ENCODE assay signal across 27 mouse cellular contexts in the genomic region with DNA sequence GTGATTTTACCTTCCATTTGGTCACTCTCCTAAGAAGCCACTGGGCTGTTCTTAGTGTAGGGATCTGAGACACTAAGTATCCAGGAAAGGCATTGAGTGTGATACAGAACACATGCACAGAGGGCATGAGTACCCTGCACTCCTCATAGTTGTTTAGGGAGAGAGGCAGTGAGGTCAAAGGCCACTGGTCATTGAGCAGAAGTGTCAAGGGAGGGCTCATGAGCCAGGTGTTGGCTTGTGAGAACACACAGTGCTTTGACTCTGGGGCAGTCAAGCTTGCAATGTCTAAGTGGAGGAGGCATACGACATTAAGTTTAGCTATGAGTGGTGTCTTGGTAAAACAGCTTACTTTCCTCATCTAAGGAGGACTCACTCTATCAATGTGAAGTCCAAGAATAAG.
DNase-seq lines count a peak whose midpoint lies in the region; ATAC-seq lines count a peak whose summit lies in the region.
"Had no signal": no experiment of that assay in that cellular context is flagged by ENCODE, and none has a peak within 500 bp of the region (broad histone marks: within the 10 kb centered on the region; RNA-seq: fewer than 3 reads in every experiment).

No protein-coding gene starts in this region.

- H3K4me2 ChIP-seq in kidney, embryonic 16.5 days (replicated peaks; ENCODE audit: low read depth, low read length), result no peak overlapping the region
- H3K4me2 ChIP-seq: embryonic facial prominence, embryonic 13.5 days; forebrain, embryonic 12.5 days; forebrain, embryonic 15.5 days; heart, embryonic 11.5 days; hindbrain, embryonic 13.5 days had no signal

- H3K27me3 ChIP-seq in kidney, embryonic 16.5 days (ENCODE audit: insufficient read depth, low read length), result no peaks in the 10 kb centered on the region
- H3K27me3 ChIP-seq: embryonic facial prominence, embryonic 13.5 days; forebrain, embryonic 12.5 days; forebrain, embryonic 15.5 days; hindbrain, embryonic 13.5 days had no signal

- 0 out of 2 replicates have a peak, but pooled peaks cover 3% of the 10 kb centered on the region for H3K4me1 ChIP-seq in kidney, embryonic 16.5 days (ENCODE audit: insufficient read depth, low read length)
- H3K4me1 ChIP-seq: embryonic facial prominence, embryonic 10.5 days; embryonic facial prominence, embryonic 13.5 days; forebrain, embryonic 12.5 days; forebrain, embryonic 15.5 days; hindbrain, embryonic 10.5 days; hindbrain, embryonic 13.5 days had no signal

- no peak overlapping the region for H3K9ac ChIP-seq in kidney, embryonic 16.5 days (replicated peaks; ENCODE audit: low read length)
- H3K9ac ChIP-seq: embryonic facial prominence, embryonic 13.5 days; forebrain, embryonic 12.5 days; forebrain, embryonic 15.5 days; hindbrain, embryonic 13.5 days had no signal

- no peaks in the 10 kb centered on the region for H3K9me3 ChIP-seq in kidney, embryonic 16.5 days (ENCODE audit: low read length)
- H3K9me3 ChIP-seq: embryonic facial prominence, embryonic 10.5 days; embryonic facial prominence, embryonic 13.5 days; forebrain, embryonic 12.5 days; forebrain, embryonic 15.5 days; hindbrain, embryonic 10.5 days; hindbrain, embryonic 13.5 days had no signal

- peak; percentile 67; the same call in 1 of the 2 replicates for ATAC-seq in kidney, embryonic 16.5 days (ENCODE audit: low FRiP score, low TSS enrichment)
- ATAC-seq: CD4-positive, CD25-positive, alpha-beta regulatory T cell, adult 4 months; forebrain, embryonic 15.5 days; hindbrain, embryonic 16.5 days had no signal

- WGBS in kidney, embryonic 16.5 days, result 36% methylated on average over 1 of the region's 1 CpGs

- H3K36me3 ChIP-seq in kidney, embryonic 16.5 days (ENCODE audit: insufficient read depth, low read length), result no peaks in the 10 kb centered on the region
- H3K36me3 ChIP-seq: embryonic facial prominence, embryonic 10.5 days; embryonic facial prominence, embryonic 13.5 days; forebrain, embryonic 12.5 days; forebrain, embryonic 15.5 days; hindbrain, embryonic 10.5 days; hindbrain, embryonic 13.5 days had no signal

- H3K4me3 ChIP-seq in kidney, embryonic 16.5 days (ENCODE audit: low read length), result no peak overlapping the region
- H3K4me3 ChIP-seq: embryonic facial prominence, embryonic 10.5 days; embryonic facial prominence, embryonic 13.5 days; erythroblast, embryonic 14.5 days; forebrain, embryonic 12.5 days; forebrain, embryonic 15.5 days; gastrocnemius, adult 2 months; hindbrain, embryonic 10.5 days; hindbrain, embryonic 13.5 days had no signal

- DNase-seq in kidney, adult 9 months, result peak; percentile 2
- no peak for DNase-seq in kidney, adult 18-20 months
- no peak for DNase-seq in kidney, postnatal 10 days
- peak; percentile 19 for DNase-seq in brain, adult 2 months (ENCODE audit: low read depth, low spot score)
- DNase-seq in heart, postnatal 25 days (ENCODE audit: low spot score), result no peak
- DNase-seq: adrenal gland, adult 2 months; adrenal gland, postnatal 14 days; cerebellum, adult 11-12 months; cerebellum, adult 8-10 months; cerebellum, postnatal 10 days; cerebellum, postnatal 36 days; embryo, embryonic 11 days; gastrocnemius, adult 2 months; gastrocnemius, postnatal 14 days; heart, adult 11 months; heart, postnatal 36 days had no signal

- intact Hi-C loops in heart, postnatal 25 days (cut with DNase I), result no loop called here

- H3K27ac ChIP-seq in kidney, embryonic 16.5 days (ENCODE audit: low read length), result no peak overlapping the region
- H3K27ac ChIP-seq: embryonic facial prominence, embryonic 10.5 days; embryonic facial prominence, embryonic 13.5 days; forebrain, embryonic 12.5 days; forebrain, embryonic 15.5 days; gastrocnemius, adult 2 months; hindbrain, embryonic 10.5 days; hindbrain, embryonic 13.5 days had no signal

Comparison
In these comparisons a context has a peak if more than half of its experiments do, and no peak if none do; other contexts are left out.
1. DNase-seq: peak in kidney, adult 9 months (single experiment) and brain, adult 2 months (single experiment); none in kidney, adult 18-20 months (single experiment), kidney, postnatal 10 days (single experiment) and heart, postnatal 25 days (single experiment).